Mouse (Mus musculus) mouse embryonic stem cell (cell line): ENCODE data around the gene Adgrb3.
"Not testable (repeated sequence)": the region's sequence is repeated elsewhere in the genome, so short reads cannot be mapped to it uniquely, and the experiment has no call there.

Experiments
- in situ Hi-C, 2 experiments: fragments of 300-500 bp; cut with MboI; formaldehyde crosslinking; loops; 1 replicate in 1 of 2; 3 replicates in 1 of 2; pipeline ENCODE4 v1.14.3; 2019 to 2020; ENCODE audit warnings: low sequenced_read_pairs in 2 of 2, low pct_unique_long_range_greater_than_20kb in 1 of 2, mixed read lengths in 1 of 2; ENCODE audit not compliant: unreplicated experiment in 1 of 2

The Adgrb3 gene

DNA sequence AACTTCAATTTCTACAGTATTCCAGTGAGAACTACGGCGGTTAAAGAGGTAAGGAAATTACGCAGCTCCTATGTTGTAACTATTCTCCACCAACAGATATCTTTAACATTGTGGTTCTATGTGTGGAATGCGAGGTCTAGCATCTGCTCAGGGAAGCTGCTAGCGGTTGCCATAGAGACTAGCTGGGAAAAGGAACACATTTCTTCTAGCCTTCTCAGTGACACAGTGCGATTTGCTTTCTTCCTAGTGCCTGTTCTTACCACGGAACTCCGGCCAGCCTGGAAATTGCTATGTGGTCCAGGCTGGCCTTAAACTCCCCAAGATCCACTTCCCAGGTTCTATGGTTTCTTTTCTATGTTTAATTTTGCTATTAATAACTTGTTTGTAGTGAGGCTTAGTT lies 747.1 kb downstream of the Adgrb3 start:
- in situ Hi-C loops, result no loop called here

DNA sequence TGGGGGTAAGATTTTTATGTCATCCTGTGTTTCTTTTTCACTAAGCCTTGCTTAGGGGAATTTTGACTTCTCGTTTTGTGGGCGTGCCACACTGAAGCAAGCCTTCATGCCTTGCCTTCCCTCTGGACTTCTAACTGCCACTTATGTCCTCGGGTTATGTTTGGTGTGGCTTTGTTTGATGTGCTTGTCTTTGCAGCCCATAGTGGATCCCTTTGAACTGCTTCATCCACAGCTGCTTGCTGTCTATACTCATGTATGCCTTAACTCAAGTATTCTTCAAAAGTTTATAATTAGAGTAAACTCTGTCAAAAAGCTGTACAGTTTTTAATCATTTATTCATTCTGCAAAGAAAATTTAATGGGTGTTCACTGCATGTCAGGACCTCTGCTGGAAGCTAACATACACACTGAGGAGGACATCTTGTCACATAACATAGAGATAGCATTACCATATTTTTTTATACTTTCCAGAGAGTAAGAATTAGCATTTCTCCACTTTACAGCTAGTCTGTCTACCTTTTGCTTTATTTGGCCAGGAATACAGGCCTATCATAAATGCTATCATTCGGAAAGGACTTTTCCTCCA lies 748.1 kb downstream of the Adgrb3 start:
- in situ Hi-C loops, result no loop called here

DNA sequence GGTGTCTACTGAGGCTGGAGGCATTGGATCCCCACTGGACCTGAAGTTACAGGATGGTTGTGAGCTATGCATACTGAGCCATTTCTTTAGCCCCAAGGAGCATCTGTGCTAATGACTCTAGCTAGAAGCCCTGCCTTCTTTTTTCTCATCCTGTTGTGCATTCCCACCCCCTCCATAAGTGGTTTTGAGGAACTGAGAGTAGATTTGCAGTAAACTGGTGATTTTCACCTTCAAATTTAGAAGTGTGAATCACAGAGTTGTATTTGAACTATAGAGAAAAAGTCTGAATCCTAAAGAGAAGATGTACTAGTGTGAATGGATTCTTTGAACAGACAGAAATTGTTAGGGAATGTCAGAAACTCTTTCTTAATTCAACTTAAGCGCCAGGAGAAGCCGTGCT lies 750.1 kb downstream of the Adgrb3 start:
- in situ Hi-C loops, result no loop called here

- in situ Hi-C loops, result no loop called here
Measured at GRCm38 (mm10) chr1:25075952-25076351, 753.6 kb downstream of the Adgrb3 start.

- in situ Hi-C loops, result no loop called here
Measured at GRCm38 (mm10) chr1:25063964-25064363, 765.5 kb downstream of the Adgrb3 start.

- in situ Hi-C loops, result no loop called here
Measured at GRCm38 (mm10) chr1:25060935-25061334, 768.6 kb downstream of the Adgrb3 start.

- in situ Hi-C loops, result no loop called here
Measured at GRCm38 (mm10) chr1:25060191-25060590, 769.3 kb downstream of the Adgrb3 start.

DNA sequence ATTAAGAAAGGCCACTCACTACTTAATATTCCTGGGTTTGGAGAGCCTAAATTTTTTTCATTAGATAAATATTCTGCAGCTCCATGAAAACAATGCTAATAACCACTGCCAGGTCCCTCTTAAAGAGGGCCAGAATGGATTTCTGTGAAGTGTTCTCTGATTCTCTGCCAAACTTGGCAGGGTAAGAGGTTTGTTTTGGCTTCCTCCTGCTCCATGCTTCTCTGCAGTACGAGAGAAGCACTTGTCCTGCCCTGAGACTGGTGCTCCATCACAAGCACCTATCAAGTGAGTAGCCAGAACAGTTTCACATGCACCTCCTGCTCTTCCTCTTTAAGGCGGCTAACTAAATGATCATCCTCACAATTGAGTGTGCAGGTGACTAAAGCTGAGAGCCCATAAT lies 771.9 kb downstream of the Adgrb3 start:
- in situ Hi-C loops, result no loop called here

DNA sequence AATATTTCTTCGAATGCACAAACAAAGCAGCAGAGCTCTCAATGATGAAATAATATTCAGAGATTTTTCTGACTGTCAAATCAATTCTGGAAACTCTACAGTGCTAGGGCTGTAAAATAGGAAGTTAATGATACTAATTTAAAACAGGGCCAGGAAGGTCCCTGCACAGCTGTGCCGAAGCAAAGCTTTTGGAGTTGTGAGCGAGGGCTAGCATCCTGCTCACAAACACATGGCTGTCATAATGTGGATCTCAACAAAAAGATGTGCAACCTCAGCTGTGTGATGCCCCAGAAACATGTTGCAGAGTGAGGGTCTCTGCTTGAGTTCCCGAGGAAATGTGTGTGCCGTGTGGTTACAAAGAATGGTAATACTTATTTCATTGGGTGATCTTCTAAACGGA lies 772.3 kb downstream of the Adgrb3 start:
- in situ Hi-C loops, result no loop called here

DNA sequence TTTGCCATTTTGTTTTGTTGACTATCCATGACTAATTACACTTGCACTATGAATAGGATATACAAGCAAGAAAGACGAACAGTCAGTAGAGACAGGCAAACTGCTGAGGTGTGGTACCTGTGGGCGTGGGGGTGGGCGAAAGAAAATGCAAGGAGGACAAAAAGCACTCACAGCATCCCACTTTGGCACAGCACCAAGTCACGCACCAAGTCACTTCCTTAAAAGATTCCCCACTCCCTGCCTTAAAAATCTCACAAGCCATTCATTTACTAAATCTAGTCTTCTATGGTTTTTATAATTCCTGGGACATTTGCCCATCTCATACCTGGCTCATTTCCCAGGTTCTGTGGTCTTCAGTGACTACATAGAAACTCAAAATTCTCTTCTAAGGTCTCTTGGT lies 787.4 kb downstream of the Adgrb3 start:
- in situ Hi-C loops, result no loop called here

- in situ Hi-C loops, result no loop called here
Measured at GRCm38 (mm10) chr1:25034161-25034560, 795.3 kb downstream of the Adgrb3 start.

DNA sequence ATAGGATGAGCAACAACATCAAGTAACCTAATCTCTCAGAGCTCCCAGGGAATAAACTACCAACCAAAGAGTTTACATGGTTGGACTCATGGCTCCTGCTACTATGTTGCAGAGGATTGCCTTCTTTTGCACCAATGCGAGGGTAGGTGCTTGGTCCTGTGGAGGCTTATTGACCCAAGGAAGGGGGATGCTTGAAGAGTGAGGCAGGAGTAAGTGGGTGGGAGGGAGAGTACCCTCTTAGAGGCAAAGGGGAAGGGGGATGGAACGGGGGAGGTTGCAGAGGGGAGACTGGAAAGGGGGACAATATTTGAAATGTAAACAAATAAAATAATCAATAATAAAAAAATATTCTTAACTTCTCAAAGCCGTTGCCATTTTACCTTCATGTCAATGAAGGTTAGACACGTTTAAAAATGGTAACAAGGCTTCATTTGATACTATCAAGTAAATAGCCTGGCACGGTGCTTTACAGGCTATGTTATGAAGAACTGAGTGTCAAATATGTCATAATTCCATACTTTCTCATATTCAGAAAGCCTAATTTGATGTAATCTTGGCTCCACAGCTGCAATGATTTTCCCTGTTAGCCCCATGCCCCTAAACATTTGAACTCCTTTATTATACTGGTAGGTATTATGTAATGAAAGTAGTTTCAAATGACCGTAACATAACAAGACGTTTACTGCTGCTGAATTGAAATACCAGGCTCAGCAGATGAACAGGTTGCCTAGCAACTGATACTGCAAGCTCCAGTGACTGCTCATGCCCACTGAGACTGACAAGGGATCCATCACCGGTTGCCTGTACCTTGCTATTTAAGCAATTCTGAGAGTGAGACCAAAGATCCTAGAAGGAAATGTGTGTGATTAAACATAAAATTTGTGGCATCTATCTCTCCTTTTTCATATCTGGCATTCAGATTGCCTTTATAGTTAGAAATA lies 796.1 kb downstream of the Adgrb3 start:
- in situ Hi-C loops, result no loop called here

DNA sequence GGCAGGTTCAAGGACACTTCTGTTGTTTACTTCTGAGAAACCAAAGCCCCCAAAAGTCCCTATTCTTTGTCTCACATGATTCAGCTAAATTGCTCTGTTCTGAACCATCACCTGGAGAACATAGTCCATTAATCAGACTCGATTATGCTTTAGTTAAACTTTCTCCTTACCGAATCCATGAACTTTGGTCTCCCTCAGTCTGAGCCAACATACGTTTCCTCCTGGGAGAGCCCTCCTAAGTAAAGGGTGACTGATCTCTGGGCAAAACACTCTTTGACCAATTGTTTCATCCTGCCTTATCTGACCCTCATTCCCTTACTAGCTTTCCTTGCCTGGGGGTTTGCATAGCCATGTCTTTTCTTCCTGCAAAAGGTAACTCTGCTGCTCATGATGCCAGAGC lies 806.4 kb downstream of the Adgrb3 start:
- in situ Hi-C loops, result no loop called here

- in situ Hi-C loops, result not testable (repeated sequence)
Measured at GRCm38 (mm10) chr1:25017851-25018250, 811.7 kb downstream of the Adgrb3 start.
